Mouse (Mus musculus): ENCODE data around the gene Ubtf.

The Ubtf gene

GRCm38 (mm10) chr11:102347683-102348082 is 28.1 kb upstream of the Ubtf start:
- DNase-seq (ENCODE audit: inconsistent ontology term) = no peak

GRCm38 (mm10) chr11:102346926-102347325 is 27.4 kb upstream of the Ubtf start:
- no peak for DNase-seq (ENCODE audit: inconsistent ontology term)

- DNase-seq (ENCODE audit: inconsistent ontology term) = no peak
Measured at GRCm38 (mm10) chr11:102344458-102344857, 24.9 kb upstream of the Ubtf start.

- no peak for DNase-seq (ENCODE audit: inconsistent ontology term)
Measured at GRCm38 (mm10) chr11:102342742-102343141, 23.2 kb upstream of the Ubtf start.

- DNase-seq (ENCODE audit: inconsistent ontology term) = no peak
Measured at GRCm38 (mm10) chr11:102341101-102341500, 21.6 kb upstream of the Ubtf start.

GRCm38 (mm10) chr11:102339624-102340023 is 20.1 kb upstream of the Ubtf start:
- no peak for DNase-seq (ENCODE audit: inconsistent ontology term)

- no peak for DNase-seq (ENCODE audit: inconsistent ontology term)
Measured at GRCm38 (mm10) chr11:102339195-102339594, 19.7 kb upstream of the Ubtf start.

GRCm38 (mm10) chr11:102338561-102338960 is 19.0 kb upstream of the Ubtf start:
- peak; percentile 83 for DNase-seq (ENCODE audit: inconsistent ontology term)

GRCm38 (mm10) chr11:102337921-102338320 is 18.4 kb upstream of the Ubtf start:
- DNase-seq (ENCODE audit: inconsistent ontology term) = no peak

- DNase-seq (ENCODE audit: inconsistent ontology term) = no peak
Measured at GRCm38 (mm10) chr11:102336191-102336590, 16.6 kb upstream of the Ubtf start.

GRCm38 (mm10) chr11:102334973-102335700 is 15.6 kb upstream of the Ubtf start:
- peak; percentile 32 for DNase-seq (ENCODE audit: inconsistent ontology term)

- no peak for DNase-seq (ENCODE audit: inconsistent ontology term)
Measured at GRCm38 (mm10) chr11:102334010-102334409, 14.5 kb upstream of the Ubtf start.

GRCm38 (mm10) chr11:102333061-102333460 is 13.5 kb upstream of the Ubtf start:
- DNase-seq (ENCODE audit: inconsistent ontology term) = no peak

- DNase-seq (ENCODE audit: inconsistent ontology term) = no peak
Measured at GRCm38 (mm10) chr11:102331806-102332205, 12.3 kb upstream of the Ubtf start.

GRCm38 (mm10) chr11:102330039-102330438 is 10.5 kb upstream of the Ubtf start:
- DNase-seq (ENCODE audit: inconsistent ontology term) = no peak

- DNase-seq (ENCODE audit: inconsistent ontology term) = no peak
Measured at GRCm38 (mm10) chr11:102329518-102329917, 10.0 kb upstream of the Ubtf start.

GRCm38 (mm10) chr11:102327839-102328238 is 8.3 kb upstream of the Ubtf start:
- no peak for DNase-seq (ENCODE audit: inconsistent ontology term)

GRCm38 (mm10) chr11:102327250-102327649 is 7.7 kb upstream of the Ubtf start:
- peak; percentile 24 for DNase-seq (ENCODE audit: inconsistent ontology term)

GRCm38 (mm10) chr11:102323516-102323915 is 4.0 kb upstream of the Ubtf start:
- DNase-seq (ENCODE audit: inconsistent ontology term) = no peak

- no peak for DNase-seq (ENCODE audit: inconsistent ontology term)
Measured at GRCm38 (mm10) chr11:102321931-102322330, 2.4 kb upstream of the Ubtf start.

GRCm38 (mm10) chr11:102320686-102321005 is 1.1 kb upstream of the Ubtf start:
- peak; percentile 83 for DNase-seq (ENCODE audit: inconsistent ontology term)

- peak; percentile 84 for DNase-seq (ENCODE audit: inconsistent ontology term)
Measured at GRCm38 (mm10) chr11:102319941-102320685, 571 bp upstream of the Ubtf start.
